Mouse (Mus musculus) myocyte (in vitro differentiated cells): Measurements from ENCODE around the gene Tmem8b. TPM values are rescaled to one million over a fixed set of nuclear protein-coding genes. Genes with fewer than 3 reads are reported as not detected.
A peak's percentile ranks its signal among the peaks of the same experiment; 100 is the strongest.

Source experiments
- H3K27me3 ChIP-seq: one replicate; pipeline ENCODE4 v1.6.1; 2011; ENCODE audit not compliant: control insufficient read depth, insufficient read depth, insufficient read length
- H3K36me3 ChIP-seq: one replicate; pipeline ENCODE4 v1.6.1; 2011; ENCODE audit not compliant: control insufficient read depth, insufficient read depth
- H3K4me2 ChIP-seq: one replicate; pipeline ENCODE4 v1.6.1; 2011; ENCODE audit warnings: low read depth, control low read depth
- H3K4me3 ChIP-seq: one replicate; pipeline ENCODE4 v1.5.1; 2011; ENCODE audit warnings: mild to moderate bottlenecking, control low read depth, moderate library complexity
- H3K79me2 ChIP-seq: one replicate; pipeline ENCODE4 v1.6.1; 2011; ENCODE audit not compliant: control insufficient read depth, insufficient read depth
- H3ac ChIP-seq: one replicate; pipeline ENCODE4 v1.6.1; 2011; ENCODE audit not compliant: control insufficient read depth, insufficient read length
- CEBPB ChIP-seq: IDR thresholded peaks from 2 replicates; pipeline ENCODE4 v1.6.1; 2011; ENCODE audit warnings: mild to moderate bottlenecking, moderate library complexity; ENCODE audit not compliant: poor library complexity, insufficient read depth, severe bottlenecking
- E2F4 ChIP-seq: IDR thresholded peaks from one replicate; pipeline ENCODE4 v1.6.1; 2011; ENCODE audit warnings: mild to moderate bottlenecking, control low read depth, moderate library complexity; ENCODE audit not compliant: insufficient read depth
- MAX ChIP-seq: IDR thresholded peaks from one replicate; pipeline ENCODE4 v1.6.1; 2011; ENCODE audit warnings: low read depth, mild to moderate bottlenecking, control low read depth
- MYOD1 ChIP-seq, 3 experiments: IDR thresholded peaks; one replicate each; pipeline ENCODE4 v1.6.1; 2011; ENCODE audit warnings: control low read depth in 2 of 3, low read depth in 2 of 3, mild to moderate bottlenecking in 2 of 3, moderate library complexity in 1 of 3; ENCODE audit not compliant: insufficient read length in 2 of 3, control insufficient read depth in 1 of 3
- MYOG ChIP-seq, 3 experiments: IDR thresholded peaks; one replicate each; pipeline ENCODE4 v1.6.1; 2011; ENCODE audit warnings: control low read depth in 2 of 3, low read depth in 2 of 3, mild to moderate bottlenecking in 2 of 3; ENCODE audit not compliant: insufficient read length in 2 of 3, control insufficient read depth in 1 of 3, insufficient read depth in 1 of 3
- POLR2A ChIP-seq: IDR thresholded peaks from one replicate; pipeline ENCODE4 v1.6.1; 2011; ENCODE audit warnings: low read depth, mild to moderate bottlenecking, control low read depth, moderate library complexity; ENCODE audit not compliant: insufficient read length
- POLR2AphosphoS2 ChIP-seq: IDR thresholded peaks from one replicate; pipeline ENCODE4 v1.6.1; 2011; ENCODE audit warnings: low read depth, control low read depth; ENCODE audit not compliant: insufficient read length
- REST ChIP-seq: IDR thresholded peaks from one replicate; pipeline ENCODE4 v1.6.1; 2011; ENCODE audit warnings: mild to moderate bottlenecking, control low read depth, moderate library complexity; ENCODE audit not compliant: insufficient read depth, insufficient read length
- SRF ChIP-seq: IDR thresholded peaks from one replicate; pipeline ENCODE4 v1.6.1; 2011; ENCODE audit warnings: low read depth; ENCODE audit not compliant: control insufficient read depth, insufficient read length
- TCF12 ChIP-seq: IDR thresholded peaks from one replicate; pipeline ENCODE4 v1.6.1; 2011; ENCODE audit warnings: mild to moderate bottlenecking, control low read depth; ENCODE audit not compliant: poor library complexity, insufficient read depth, severe bottlenecking
- TCF3 ChIP-seq: IDR thresholded peaks from one replicate; pipeline ENCODE4 v1.6.1; 2011; ENCODE audit warnings: low read depth, control low read depth; ENCODE audit not compliant: insufficient read length
- USF1 ChIP-seq: IDR thresholded peaks from one replicate; pipeline ENCODE4 v1.6.1; 2011; ENCODE audit warnings: low read depth, mild to moderate bottlenecking, control low read depth, moderate library complexity
- polyA plus RNA-seq: library from polyadenylated mRNA; unstranded; fragments of >200 nt; fragmentation: generic; extraction: Trizol; gene quantifications from one replicate; pipeline ENCODE4 v1.2.1, GENCODE M21; 2012; ENCODE audit warnings: missing spikeins

Gene Tmem8b
- polyA plus RNA-seq, 1 experiment, result 1.7 TPM

- TF ChIP-seq MAX (no peak), TCF12 (no peak), MYOG (IDR thresholded peaks at IDR 0.05; ENCODE audit: control insufficient read depth in 1 of 3, insufficient read depth in 1 of 3, insufficient read length in 2 of 3, low read depth in 2 of 3) (no peak), E2F4 (no peak), POLR2AphosphoS2 (no peak), MYOD1 (IDR thresholded peaks at IDR 0.05; ENCODE audit: control insufficient read depth in 1 of 3, insufficient read length in 2 of 3, low read depth in 2 of 3) (no peak), POLR2A (no peak), TCF3 (no peak), SRF (no peak), USF1 (no peak), REST (no peak), CEBPB (no peak)
- Histone ChIP-seq H3K4me2 (no peak overlapping the region), H3K79me2 (no peaks in the 10 kb centered on the region), H3ac (no peak overlapping the region), H3K4me3 (no peak overlapping the region), H3K27me3 (peaks cover 28% of the 10 kb centered on the region), H3K36me3 (no peaks in the 10 kb centered on the region)
Measured at GRCm38 (mm10) chr4:43673703-43674102, 4.9 kb downstream of the Tmem8b start.

- Histone ChIP-seq H3K4me3 (no peak overlapping the region), H3K27me3 (peaks cover 28% of the 10 kb centered on the region), H3K36me3 (no peaks in the 10 kb centered on the region), H3ac (no peak overlapping the region), H3K79me2 (no peaks in the 10 kb centered on the region), H3K4me2 (no peak overlapping the region)
- TF ChIP-seq REST, result no peak
Measured at GRCm38 (mm10) chr4:43674974-43675373, 6.2 kb downstream of the Tmem8b start.

DNA sequence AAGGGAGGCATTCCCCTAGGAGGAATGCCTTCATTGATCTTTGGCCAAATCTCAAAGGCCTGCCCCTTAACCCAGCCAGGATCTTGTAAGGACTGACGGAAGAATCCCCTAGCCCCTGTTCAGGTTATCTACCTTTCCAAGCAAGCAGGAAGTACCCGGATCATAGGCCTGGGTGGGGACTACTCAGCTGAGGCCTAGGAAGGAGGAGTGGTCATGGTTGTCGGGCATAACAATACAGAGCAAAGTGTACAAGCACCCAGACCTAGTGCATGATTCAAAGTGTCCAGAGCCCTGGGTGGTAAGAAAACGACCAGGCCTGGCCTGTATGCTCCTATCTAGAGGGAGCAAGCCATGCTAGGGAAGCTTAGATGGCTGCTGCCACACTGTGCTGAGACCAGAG lies 6.8 kb downstream of the Tmem8b start:
- peaks cover 30% of the 10 kb centered on the region for H3K27me3 ChIP-seq
- H3K36me3 ChIP-seq, result no peaks in the 10 kb centered on the region
- no peak for TF ChIP-seq REST
- no peak for TF ChIP-seq TCF3
- no peak for TF ChIP-seq POLR2A
- no peak for TF ChIP-seq MYOG (IDR thresholded peaks at IDR 0.05; ENCODE audit: control insufficient read depth in 1 of 3, insufficient read depth in 1 of 3, insufficient read length in 2 of 3, low read depth in 2 of 3)
- no peak for TF ChIP-seq USF1
- TF ChIP-seq CEBPB, result no peak
- TF ChIP-seq POLR2AphosphoS2, result no peak
- no peak for TF ChIP-seq E2F4
- no peak for TF ChIP-seq TCF12
- TF ChIP-seq MYOD1 (IDR thresholded peaks at IDR 0.05; ENCODE audit: control insufficient read depth in 1 of 3, insufficient read length in 2 of 3, low read depth in 2 of 3), result no peak
- no peak for TF ChIP-seq MAX
- TF ChIP-seq SRF, result no peak
- H3ac ChIP-seq, result no peak overlapping the region
- H3K4me2 ChIP-seq, result no peak overlapping the region
- no peak overlapping the region for H3K4me3 ChIP-seq
- no peaks in the 10 kb centered on the region for H3K79me2 ChIP-seq

DNA sequence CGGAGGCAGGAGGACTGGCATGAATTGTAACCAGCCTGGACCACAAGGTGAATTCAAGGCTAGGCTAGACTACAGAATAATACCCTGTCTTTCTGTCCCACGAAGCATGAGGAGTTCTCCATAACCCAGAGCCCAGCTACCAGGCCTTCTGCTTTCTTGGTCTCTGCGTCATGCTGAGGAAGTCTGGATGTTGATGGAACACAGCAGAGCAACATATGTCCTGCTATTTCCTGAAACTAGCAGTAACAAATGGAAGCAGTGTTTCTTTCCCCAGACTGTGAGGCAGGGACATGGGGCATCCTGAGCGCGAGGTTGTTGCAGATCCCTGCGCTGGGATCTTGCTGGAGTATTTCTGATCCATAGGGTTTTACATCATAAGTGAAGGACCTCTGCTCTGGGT lies 9.8 kb downstream of the Tmem8b start:
- TF ChIP-seq TCF12 (no peak), MAX (no peak), E2F4 (no peak), USF1 (no peak), MYOG (IDR thresholded peaks at IDR 0.05; ENCODE audit: control insufficient read depth in 1 of 3, insufficient read depth in 1 of 3, insufficient read length in 2 of 3, low read depth in 2 of 3) (no peak), REST (no peak), SRF (no peak), MYOD1 (IDR thresholded peaks at IDR 0.05; ENCODE audit: control insufficient read depth in 1 of 3, insufficient read length in 2 of 3, low read depth in 2 of 3) (no peak), POLR2AphosphoS2 (no peak), CEBPB (no peak), POLR2A (no peak)
- peaks cover 43% of the 10 kb centered on the region for H3K27me3 ChIP-seq
- H3K4me2 ChIP-seq, result no peak overlapping the region
- H3K36me3 ChIP-seq, result no peaks in the 10 kb centered on the region
- no peaks in the 10 kb centered on the region for H3K79me2 ChIP-seq
- no peak overlapping the region for H3K4me3 ChIP-seq
- H3ac ChIP-seq, result no peak overlapping the region

GRCm38 (mm10) chr4:43679416-43680043 lies 10.8 kb downstream of the Tmem8b start:
- no peak overlapping the region for H3K4me2 ChIP-seq
- no peaks in the 10 kb centered on the region for H3K79me2 ChIP-seq
- H3K4me3 ChIP-seq, result no peak overlapping the region
- H3K27me3 ChIP-seq, result peaks cover 42% of the 10 kb centered on the region
- no peak overlapping the region for H3ac ChIP-seq
- H3K36me3 ChIP-seq, result no peaks in the 10 kb centered on the region
- TF ChIP-seq TCF12 (no peak), CEBPB (no peak), MYOG (IDR thresholded peaks at IDR 0.05; ENCODE audit: control insufficient read depth in 1 of 3, insufficient read depth in 1 of 3, insufficient read length in 2 of 3, low read depth in 2 of 3) (peak in 2 of 3 experiments; percentile 38 to 55), TCF3 (peak; percentile 15), MYOD1 (IDR thresholded peaks at IDR 0.05; ENCODE audit: control insufficient read depth in 1 of 3, insufficient read length in 2 of 3, low read depth in 2 of 3) (peak in 1 of 3 experiments; percentile 30), MAX (no peak), REST (no peak)
